Mouse (Mus musculus): ENCODE measurements around the gene Ciz1. TPM values are rescaled to one million over a fixed set of nuclear protein-coding genes. Genes with fewer than 3 reads are reported as not detected.

Gene Ciz1
- total RNA-seq, 2 experiments from 2014 or later: 66.4 to 78.3 TPM

GRCm38 (mm10) chr2:32412742-32413531 lies 60.8 kb downstream of the Ciz1 start:
- no peak for DNase-seq (ENCODE audit: low spot score in 2 of 2)

- DNase-seq (ENCODE audit: low spot score in 2 of 2): no peak
These were observed 61.8 kb downstream of the Ciz1 start for GRCm38 (mm10) chr2:32413936-32414335.

- DNase-seq (ENCODE audit: low spot score in 2 of 2): no peak
These were observed 63.7 kb downstream of the Ciz1 start for GRCm38 (mm10) chr2:32415801-32416200.

GRCm38 (mm10) chr2:32416556-32416955 lies 64.4 kb downstream of the Ciz1 start:
- DNase-seq (ENCODE audit: low spot score in 2 of 2): no peak

GRCm38 (mm10) chr2:32417486-32417885 lies 65.4 kb downstream of the Ciz1 start:
- no peak for DNase-seq (ENCODE audit: low spot score in 2 of 2)

- no peak for DNase-seq (ENCODE audit: low spot score in 2 of 2)
These were observed 66.5 kb downstream of the Ciz1 start for GRCm38 (mm10) chr2:32418430-32419151.

GRCm38 (mm10) chr2:32419359-32419758 lies 67.2 kb downstream of the Ciz1 start:
- DNase-seq (ENCODE audit: low spot score in 2 of 2): no peak

- DNase-seq (ENCODE audit: low spot score in 2 of 2): no peak
These were observed 68.0 kb downstream of the Ciz1 start for GRCm38 (mm10) chr2:32420066-32420608.

- no peak for DNase-seq (ENCODE audit: low spot score in 2 of 2)
These were observed 68.5 kb downstream of the Ciz1 start for GRCm38 (mm10) chr2:32420647-32421046.

- no peak for DNase-seq (ENCODE audit: low spot score in 2 of 2)
These were observed 69.7 kb downstream of the Ciz1 start for GRCm38 (mm10) chr2:32421851-32422251.

GRCm38 (mm10) chr2:32423481-32424331 lies 71.6 kb downstream of the Ciz1 start:
- DNase-seq (ENCODE audit: low spot score in 2 of 2): no peak

- DNase-seq (ENCODE audit: low spot score in 2 of 2): no peak
These were observed 72.7 kb downstream of the Ciz1 start for GRCm38 (mm10) chr2:32424796-32425195.

- DNase-seq (ENCODE audit: low spot score in 2 of 2): peak in 1 of 2 experiments; percentile 42
These were observed 73.4 kb downstream of the Ciz1 start for GRCm38 (mm10) chr2:32425568-32425967.

GRCm38 (mm10) chr2:32426141-32426540 lies 74.0 kb downstream of the Ciz1 start:
- no peak for DNase-seq (ENCODE audit: low spot score in 2 of 2)

GRCm38 (mm10) chr2:32427720-32428119 lies 75.6 kb downstream of the Ciz1 start:
- no peak for DNase-seq (ENCODE audit: low spot score in 2 of 2)

GRCm38 (mm10) chr2:32428262-32428722 lies 76.2 kb downstream of the Ciz1 start:
- peak; percentile 45 to 56 for DNase-seq (ENCODE audit: low spot score in 2 of 2)

- no peak for DNase-seq (ENCODE audit: low spot score in 2 of 2)
These were observed 77.2 kb downstream of the Ciz1 start for GRCm38 (mm10) chr2:32429215-32429891.
